Mouse (Mus musculus) forebrain, embryonic 12.5 days (tissue): ENCODE measurements at regions not wholly inside any gene's neighbourhood (a gene's known extent, or its start where the extent isn't known, plus 50 kb on each side); places are given as distances from the start of the nearest gene placed in this dataset.
"Not testable (repeated sequence)": the region's sequence is repeated elsewhere in the genome, so short reads cannot be mapped to it uniquely, and the experiment has no call there.

Experiments used
- ATAC-seq: fragments of 200-750 bp; cut with Nextera tagmentation; 2 replicates; pipeline ENCODE4 v1.8.0; 2017; ENCODE audit warnings: moderate TSS enrichment; ENCODE audit not compliant: low FRiP score
- H3K27ac ChIP-seq: fragments of 300-500 bp; sonication (generic); 2 replicates; pipeline ENCODE4 v1.5.1; 2016; ENCODE audit warnings: mild to moderate bottlenecking
- H3K27me3 ChIP-seq: fragments of 300-500 bp; sonication (generic); 2 replicates; pipeline ENCODE4 v1.6.1; 2016; ENCODE audit warnings: mild to moderate bottlenecking
- H3K36me3 ChIP-seq: fragments of 300-500 bp; sonication (generic); replicated peaks from 2 replicates; pipeline ENCODE4 v1.6.1; 2016; ENCODE audit warnings: mild to moderate bottlenecking
- H3K4me1 ChIP-seq: fragments of 300-500 bp; sonication (generic); 2 replicates; pipeline ENCODE4 v1.6.1; 2016
- H3K4me2 ChIP-seq: fragments of 300-500 bp; sonication (generic); 2 replicates; pipeline ENCODE4 v1.6.1; 2016; ENCODE audit warnings: mild to moderate bottlenecking, moderate library complexity
- H3K4me3 ChIP-seq: fragments of 300-500 bp; sonication (generic); replicated peaks from 2 replicates; pipeline ENCODE4 v1.5.1; 2016; ENCODE audit warnings: mild to moderate bottlenecking
- H3K9ac ChIP-seq: fragments of 300-500 bp; sonication (generic); 2 replicates; pipeline ENCODE4 v1.6.1; 2016; ENCODE audit warnings: mild to moderate bottlenecking
- H3K9me3 ChIP-seq: fragments of 300-500 bp; sonication (generic); 2 replicates; pipeline ENCODE4 v1.6.1; 2016
- WGBS: fragments of 180-500 bp; shearing (Covaris S2); methylation state at CpG from one replicate; pipeline ENCODE4 v1.1.7; 2016; 5-methylcytosine and 5-hydroxymethylcytosine counted together

GRCm38 (mm10) chr12:51185751-51186150, 162.1 kb upstream of the G2e3 start:
- Histone ChIP-seq H3K9me3 (no peaks in the 10 kb centered on the region), H3K4me3 (no peak overlapping the region), H3K4me2 (no peak overlapping the region), H3K9ac (no peak overlapping the region), H3K36me3 (no peaks in the 10 kb centered on the region), H3K27ac (no peak overlapping the region), H3K4me1 (peaks cover 12% of the 10 kb centered on the region), H3K27me3 (no peaks in the 10 kb centered on the region)
- 81% methylated on average over 8 of the region's 8 CpGs for WGBS
- ATAC-seq: no peak

- Histone ChIP-seq H3K4me3 (no peak overlapping the region), H3K27ac (0 out of 2 replicates have a peak overlapping the region, but pooled peaks have one; percentile 42)
Measured at GRCm38 (mm10) chr12:51174906-51175756, 172.7 kb upstream of the G2e3 start.

DNA sequence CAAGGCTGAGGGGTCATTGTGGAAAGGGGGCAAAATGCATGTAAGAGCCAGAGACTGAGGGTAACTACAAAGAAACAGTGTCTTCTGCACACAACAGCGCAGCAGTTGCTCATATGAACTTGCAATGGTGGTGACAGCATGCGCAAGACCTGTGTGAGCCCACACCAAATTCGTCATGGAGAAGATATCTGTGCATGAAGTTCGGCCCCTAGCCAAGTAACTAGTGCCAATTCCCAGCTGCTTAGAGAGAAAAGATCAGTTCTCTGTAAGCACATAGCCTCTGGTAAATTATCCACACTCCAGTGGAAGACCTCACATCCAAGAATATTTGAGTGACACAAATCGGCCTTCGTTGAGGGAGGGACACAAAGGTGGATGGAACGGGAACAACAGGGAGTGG, 182.7 kb upstream of the G2e3 start:
- Histone ChIP-seq H3K27ac (no peak overlapping the region), H3K4me3 (no peak overlapping the region), H3K27me3 (no peaks in the 10 kb centered on the region), H3K4me2 (no peak overlapping the region), H3K4me1 (no peaks in the 10 kb centered on the region), H3K9me3 (peaks cover 4% of the 10 kb centered on the region; the same call in 1 of the 2 replicates), H3K36me3 (no peaks in the 10 kb centered on the region), H3K9ac (no peak overlapping the region)
- ATAC-seq: no peak
- WGBS: 88% methylated on average over 7 of the region's 7 CpGs

More at GRCm38 (mm10) chr12:51174906-51175756, 172.7 kb upstream of the G2e3 start:
- Histone ChIP-seq H3K4me1 (peaks cover 11% of the 10 kb centered on the region), H3K27me3 (no peaks in the 10 kb centered on the region; the same call in 1 of the 2 replicates), H3K9ac (peak overlapping the region; percentile 12; the same call in 1 of the 2 replicates), H3K9me3 (no peaks in the 10 kb centered on the region), H3K36me3 (no peaks in the 10 kb centered on the region), H3K4me2 (peak overlapping the region; percentile 40)
- 18% methylated on average over 16 of the region's 16 CpGs for WGBS
- ATAC-seq: peak; percentile 39; the same call in 1 of the 2 replicates

- ATAC-seq: no peak
- no peak overlapping the region for H3K27ac ChIP-seq
- H3K9ac ChIP-seq: no peak overlapping the region
- WGBS: 100% methylated on average over 1 of the region's 1 CpGs
- H3K27me3 ChIP-seq: no peaks in the 10 kb centered on the region
- peaks cover 4% of the 10 kb centered on the region; the same call in 1 of the 2 replicates for H3K9me3 ChIP-seq
- no peaks in the 10 kb centered on the region for H3K36me3 ChIP-seq
- H3K4me2 ChIP-seq: no peak overlapping the region
- H3K4me3 ChIP-seq: no peak overlapping the region
- no peaks in the 10 kb centered on the region for H3K4me1 ChIP-seq
Measured at GRCm38 (mm10) chr12:51160995-51161394, 186.9 kb upstream of the G2e3 start.

DNA sequence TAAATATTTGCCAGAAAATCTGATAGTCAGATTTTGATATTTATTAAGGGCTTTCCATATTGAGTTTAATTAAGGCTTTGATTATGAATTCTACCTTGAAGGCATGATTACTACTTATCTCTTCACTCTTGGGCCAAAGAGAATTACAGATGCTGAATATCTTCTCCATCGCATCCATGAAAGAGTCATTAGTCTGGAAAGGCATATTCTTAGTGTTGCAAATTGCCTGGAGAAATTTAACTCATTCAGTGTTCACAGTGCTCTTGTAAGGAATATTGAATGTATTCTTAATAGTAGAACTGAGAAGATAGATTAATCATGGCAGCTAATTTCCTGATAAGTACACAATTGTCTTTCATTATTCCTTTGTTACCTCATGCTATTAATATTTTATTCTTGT, 187.7 kb upstream of the G2e3 start:
- Histone ChIP-seq H3K27ac (no peak overlapping the region), H3K36me3 (no peaks in the 10 kb centered on the region), H3K9ac (no peak overlapping the region), H3K27me3 (no peaks in the 10 kb centered on the region), H3K4me3 (no peak overlapping the region), H3K4me2 (no peak overlapping the region), H3K4me1 (no peaks in the 10 kb centered on the region), H3K9me3 (peaks cover 4% of the 10 kb centered on the region; the same call in 1 of the 2 replicates)
- WGBS: 71% methylated on average over 1 of the region's 1 CpGs
- ATAC-seq: no peak

GRCm38 (mm10) chr12:51147963-51148362, 199.9 kb upstream of the G2e3 start:
- no peak for ATAC-seq
- no peaks in the 10 kb centered on the region for H3K4me1 ChIP-seq
- no peak overlapping the region for H3K4me2 ChIP-seq
- no peaks in the 10 kb centered on the region for H3K27me3 ChIP-seq
- H3K9me3 ChIP-seq: no peaks in the 10 kb centered on the region
- no peak overlapping the region for H3K4me3 ChIP-seq
- no peak overlapping the region for H3K9ac ChIP-seq
- 89% methylated on average over 8 of the region's 8 CpGs for WGBS
- no peak overlapping the region for H3K27ac ChIP-seq
- no peaks in the 10 kb centered on the region for H3K36me3 ChIP-seq

DNA sequence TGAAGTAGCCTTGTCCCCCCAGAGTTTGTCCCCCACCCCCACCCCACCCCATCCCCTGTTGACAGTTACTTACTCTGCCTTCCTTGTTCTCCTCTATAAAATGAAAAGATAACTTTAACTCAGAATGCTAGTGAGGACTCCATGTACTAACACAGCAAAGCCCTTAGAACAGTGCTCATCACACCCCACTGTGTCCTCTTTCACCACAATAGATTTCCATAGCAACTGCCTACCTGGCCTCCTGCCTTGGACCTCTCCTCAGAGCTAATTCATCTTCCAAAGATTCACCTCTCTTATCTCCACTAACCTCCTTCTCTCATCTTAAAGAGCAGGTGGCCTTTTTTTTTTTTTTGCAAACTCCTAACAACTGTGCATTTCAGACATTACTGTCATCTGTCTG, 204.0 kb upstream of the G2e3 start:
- no peak for ATAC-seq

GRCm38 (mm10) chr12:51143196-51143595, 204.7 kb upstream of the G2e3 start:
- no peak overlapping the region for H3K27ac ChIP-seq
- H3K36me3 ChIP-seq: no peaks in the 10 kb centered on the region
- no peak overlapping the region for H3K9ac ChIP-seq
- H3K4me2 ChIP-seq: no peak overlapping the region
- WGBS: 47% methylated on average over 3 of the region's 3 CpGs
- H3K9me3 ChIP-seq: 0 out of 2 replicates have a peak, but pooled peaks cover 4% of the 10 kb centered on the region
- H3K27me3 ChIP-seq: no peaks in the 10 kb centered on the region
- no peak overlapping the region for H3K4me3 ChIP-seq
- no peak for ATAC-seq
- H3K4me1 ChIP-seq: no peaks in the 10 kb centered on the region

More for the DNA sequence above, 204.0 kb upstream of the G2e3 start:
- Histone ChIP-seq H3K4me1 (no peaks in the 10 kb centered on the region), H3K27ac (no peak overlapping the region), H3K36me3 (no peaks in the 10 kb centered on the region), H3K27me3 (no peaks in the 10 kb centered on the region), H3K9ac (no peak overlapping the region), H3K4me3 (no peak overlapping the region), H3K9me3 (0 out of 2 replicates have a peak, but pooled peaks cover 4% of the 10 kb centered on the region), H3K4me2 (no peak overlapping the region)

DNA sequence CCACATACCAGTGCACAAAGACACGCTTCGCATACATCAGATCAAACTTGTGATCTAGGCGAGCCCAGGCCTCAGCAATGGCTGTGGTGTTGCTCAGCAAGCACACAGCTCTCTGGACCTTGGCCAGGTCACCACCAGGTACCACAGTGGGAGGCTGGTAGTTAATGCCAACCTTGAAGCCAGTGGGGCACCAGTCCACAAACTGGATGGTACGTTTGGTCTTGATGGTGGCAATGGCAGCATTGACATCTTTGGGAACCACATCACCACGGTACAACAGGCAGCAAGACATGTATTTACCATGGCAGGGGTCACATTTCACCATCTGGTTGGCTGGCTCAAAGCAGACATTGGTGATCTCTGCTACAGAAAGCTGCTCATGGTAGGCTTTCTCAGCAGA, 214.2 kb upstream of the G2e3 start:
- H3K27ac ChIP-seq, H3K27me3 ChIP-seq, H3K9me3 ChIP-seq, H3K4me3 ChIP-seq, H3K4me1 ChIP-seq, H3K4me2 ChIP-seq, H3K36me3 ChIP-seq, H3K9ac ChIP-seq, ATAC-seq: not testable (repeated sequence)
- WGBS: 93% methylated on average over 5 of the region's 5 CpGs

DNA sequence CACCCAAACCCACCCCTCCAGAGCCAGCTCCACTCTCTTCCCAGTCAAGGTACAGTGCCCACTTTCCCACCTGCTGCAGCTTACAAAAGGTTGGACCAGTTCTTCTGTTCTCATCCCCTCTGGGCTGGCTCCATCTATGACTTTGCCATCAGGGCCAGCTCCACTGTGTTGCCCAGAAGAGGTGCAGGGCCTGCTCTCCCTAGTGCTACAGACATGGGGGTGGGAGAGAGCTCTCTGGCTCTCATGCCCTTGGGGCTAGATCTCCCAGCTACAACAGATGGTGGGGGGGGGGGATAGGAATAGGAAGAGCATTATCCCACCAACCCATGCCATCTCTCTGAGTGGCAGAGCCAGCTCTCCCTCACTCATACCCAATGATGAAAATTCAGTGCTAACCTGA, 219.6 kb upstream of the G2e3 start:
- Histone ChIP-seq H3K9me3 (no peaks in the 10 kb centered on the region), H3K4me3 (no peak overlapping the region), H3K4me1 (no peaks in the 10 kb centered on the region), H3K36me3 (no peaks in the 10 kb centered on the region), H3K4me2 (no peak overlapping the region), H3K9ac (no peak overlapping the region), H3K27me3 (no peaks in the 10 kb centered on the region), H3K27ac (no peak overlapping the region)
- no peak for ATAC-seq

DNA sequence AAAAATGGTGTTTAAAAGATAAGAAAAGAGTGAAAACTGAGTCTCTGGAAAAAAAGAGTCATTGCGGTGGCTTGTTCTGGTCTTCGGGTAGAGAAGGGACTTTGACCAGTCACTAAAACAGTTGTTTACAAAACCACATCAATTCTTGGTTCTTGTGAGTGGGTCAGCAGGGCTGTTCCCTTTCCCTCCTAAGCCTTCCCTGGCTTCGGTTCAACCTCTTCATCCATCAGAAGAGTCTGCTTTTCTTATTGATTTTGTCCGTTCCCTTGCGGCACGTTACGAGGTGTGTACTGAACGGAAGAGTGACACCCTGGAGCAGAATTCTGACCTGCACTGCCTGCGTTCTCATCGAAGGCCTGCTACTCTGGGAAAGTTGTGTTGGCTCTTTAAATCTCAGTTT, 229.1 kb upstream of the G2e3 start:
- H3K4me1 ChIP-seq: no peaks in the 10 kb centered on the region
- no peak overlapping the region for H3K4me2 ChIP-seq
- no peaks in the 10 kb centered on the region for H3K9me3 ChIP-seq
- H3K27ac ChIP-seq: peak overlapping the region; percentile 67
- WGBS: 86% methylated on average over 10 of the region's 10 CpGs
- H3K36me3 ChIP-seq: no peaks in the 10 kb centered on the region
- no peaks in the 10 kb centered on the region for H3K27me3 ChIP-seq
- ATAC-seq: no peak
- no peak overlapping the region for H3K9ac ChIP-seq
- H3K4me3 ChIP-seq: no peak overlapping the region

DNA sequence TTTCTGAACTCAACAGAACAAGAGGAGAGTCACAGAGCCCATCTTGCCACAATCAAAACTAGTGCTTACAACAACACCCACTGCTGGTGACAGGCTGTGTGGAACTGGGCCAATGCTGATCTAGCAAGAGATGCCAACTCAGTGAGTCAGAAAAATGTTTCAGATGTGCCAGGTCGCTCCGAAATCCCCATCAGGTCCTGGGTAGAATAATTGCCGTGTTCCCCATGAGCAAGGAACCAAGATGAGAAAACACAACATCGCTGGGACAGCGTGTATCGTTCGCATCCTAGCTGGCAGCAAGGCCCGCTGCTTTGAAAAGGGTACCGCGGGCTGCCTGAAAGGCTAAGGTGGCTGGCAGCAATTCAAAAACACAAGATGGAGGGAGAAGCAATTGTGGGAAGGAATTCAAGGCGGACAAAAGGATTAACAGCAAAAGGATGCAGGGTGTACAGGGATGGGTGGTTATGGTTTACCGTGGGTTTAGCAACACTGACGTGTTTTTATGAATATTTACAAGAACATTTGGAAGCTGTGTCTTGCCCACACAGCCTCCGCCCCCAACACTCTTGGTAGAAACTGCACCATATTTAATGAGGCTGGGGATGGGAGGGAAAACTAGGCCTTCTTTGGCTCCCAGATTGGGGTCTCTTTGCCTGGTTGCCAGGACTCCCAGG, 229.7 kb upstream of the G2e3 start:
- H3K9ac ChIP-seq: no peak overlapping the region
- 70% methylated on average over 14 of the region's 14 CpGs for WGBS

More for the DNA sequence above, 229.7 kb upstream of the G2e3 start:
- ATAC-seq: peak; percentile 83; the same call in 1 of the 2 replicates
- no peaks in the 10 kb centered on the region for H3K27me3 ChIP-seq
- no peak overlapping the region for H3K4me3 ChIP-seq
- no peaks in the 10 kb centered on the region for H3K4me1 ChIP-seq
- H3K9me3 ChIP-seq: no peaks in the 10 kb centered on the region
- no peaks in the 10 kb centered on the region for H3K36me3 ChIP-seq
- H3K27ac ChIP-seq: peak overlapping the region; percentile 67
- no peak overlapping the region for H3K4me2 ChIP-seq
